Mouse (Mus musculus) midbrain, embryonic 13.5 days (tissue): ENCODE data around the gene March1. TPM values are rescaled to one million over a fixed set of nuclear protein-coding genes. Genes with fewer than 3 reads are reported as not detected.

Experiments
- ATAC-seq: fragments of 200-750 bp; cut with Nextera tagmentation; 2 replicates; pipeline ENCODE4 v1.8.0; 2017; ENCODE audit warnings: mild to moderate bottlenecking, moderate TSS enrichment, moderate library complexity
- H3K27ac ChIP-seq: fragments of 300-500 bp; sonication (generic); 2 replicates; pipeline ENCODE4 v1.5.1; 2015; ENCODE audit warnings: inconsistent platforms, mild to moderate bottlenecking, moderate library complexity
- H3K27me3 ChIP-seq: fragments of 300-500 bp; sonication (generic); 2 replicates; pipeline ENCODE4 v1.6.1; 2015; ENCODE audit warnings: mild to moderate bottlenecking, inconsistent platforms
- H3K36me3 ChIP-seq: fragments of 300-500 bp; sonication (generic); 2 replicates; pipeline ENCODE4 v1.6.1; 2015; ENCODE audit warnings: mild to moderate bottlenecking, inconsistent platforms
- H3K4me1 ChIP-seq: fragments of 300-500 bp; sonication (generic); replicated peaks from 2 replicates; pipeline ENCODE4 v1.6.1; 2015; ENCODE audit warnings: inconsistent platforms
- H3K4me2 ChIP-seq: fragments of 300-500 bp; sonication (generic); replicated peaks from 2 replicates; pipeline ENCODE4 v1.6.1; 2015; ENCODE audit warnings: moderate library complexity, mild to moderate bottlenecking, inconsistent platforms
- H3K4me3 ChIP-seq: fragments of 300-500 bp; sonication (generic); replicated peaks from 2 replicates; pipeline ENCODE4 v1.5.1; 2015; ENCODE audit warnings: mild to moderate bottlenecking, inconsistent platforms
- H3K9ac ChIP-seq: fragments of 300-500 bp; sonication (generic); replicated peaks from 2 replicates; pipeline ENCODE4 v1.6.1; 2015; ENCODE audit warnings: mild to moderate bottlenecking, inconsistent platforms
- H3K9me3 ChIP-seq: fragments of 300-500 bp; sonication (generic); 2 replicates; pipeline ENCODE4 v1.6.1; 2016; ENCODE audit warnings: mild to moderate bottlenecking, inconsistent platforms
- WGBS: fragments of 180-500 bp; shearing (Covaris S2); methylation state at CpG from one replicate; pipeline ENCODE4 v1.1.7; 2015; 5-methylcytosine and 5-hydroxymethylcytosine counted together
- polyA plus RNA-seq: library from polyadenylated mRNA; unstranded; fragments of >200 nt; fragmentation: Nextera tagmentation; extraction: Ambion mirVana; gene quantifications from 2 replicates; pipeline ENCODE4 v1.2.1, GENCODE M21; 2015

Gene March1
- polyA plus RNA-seq, 1 experiment from 2014 or later: 29.7 TPM

- no peaks in the 10 kb centered on the region for H3K36me3 ChIP-seq
- no peak overlapping the region for H3K4me2 ChIP-seq
- ATAC-seq: no peak
- 81% methylated on average over 3 of the region's 3 CpGs for WGBS
- H3K4me3 ChIP-seq: no peak overlapping the region
- no peaks in the 10 kb centered on the region for H3K27me3 ChIP-seq
- no peak overlapping the region for H3K27ac ChIP-seq
- no peaks in the 10 kb centered on the region for H3K9me3 ChIP-seq
- no peak overlapping the region for H3K9ac ChIP-seq
- no peaks in the 10 kb centered on the region for H3K4me1 ChIP-seq
Measured at GRCm38 (mm10) chr8:66339551-66339950, 721.9 kb downstream of the March1 start.

GRCm38 (mm10) chr8:66342928-66343327 lies 725.2 kb downstream of the March1 start:
- no peaks in the 10 kb centered on the region for H3K4me1 ChIP-seq
- ATAC-seq: no peak
- H3K27ac ChIP-seq: no peak overlapping the region
- no peaks in the 10 kb centered on the region for H3K9me3 ChIP-seq
- no peak overlapping the region for H3K9ac ChIP-seq
- H3K4me3 ChIP-seq: no peak overlapping the region
- no peaks in the 10 kb centered on the region for H3K36me3 ChIP-seq
- H3K27me3 ChIP-seq: no peaks in the 10 kb centered on the region
- WGBS: 76% methylated on average over 1 of the region's 1 CpGs
- H3K4me2 ChIP-seq: no peak overlapping the region

- H3K27me3 ChIP-seq: no peaks in the 10 kb centered on the region
Measured at GRCm38 (mm10) chr8:66362882-66363801, 745.4 kb downstream of the March1 start.

GRCm38 (mm10) chr8:66383694-66384373 lies 766.1 kb downstream of the March1 start:
- Histone ChIP-seq H3K4me1 (no peaks in the 10 kb centered on the region), H3K9me3 (no peaks in the 10 kb centered on the region), H3K4me2 (no peak overlapping the region), H3K36me3 (no peaks in the 10 kb centered on the region), H3K9ac (no peak overlapping the region), H3K27me3 (no peaks in the 10 kb centered on the region), H3K27ac (no peak overlapping the region), H3K4me3 (no peak overlapping the region)
- 91% methylated on average over 4 of the region's 4 CpGs for WGBS
- ATAC-seq: no peak

More at GRCm38 (mm10) chr8:66362882-66363801, 745.4 kb downstream of the March1 start:
- Histone ChIP-seq H3K4me3 (no peak overlapping the region), H3K9ac (no peak overlapping the region), H3K27ac (no peak overlapping the region), H3K4me2 (no peak overlapping the region), H3K4me1 (no peaks in the 10 kb centered on the region), H3K36me3 (no peaks in the 10 kb centered on the region), H3K9me3 (no peaks in the 10 kb centered on the region)
- WGBS: 67% methylated on average over 5 of the region's 5 CpGs
- ATAC-seq: no peak

GRCm38 (mm10) chr8:66386008-66386407 lies 768.3 kb downstream of the March1 start:
- H3K36me3 ChIP-seq: no peaks in the 10 kb centered on the region
- no peak for ATAC-seq
- H3K4me2 ChIP-seq: no peak overlapping the region
- no peak overlapping the region for H3K27ac ChIP-seq
- no peaks in the 10 kb centered on the region for H3K27me3 ChIP-seq
- H3K4me3 ChIP-seq: no peak overlapping the region
- no peaks in the 10 kb centered on the region for H3K9me3 ChIP-seq
- no peaks in the 10 kb centered on the region for H3K4me1 ChIP-seq
- H3K9ac ChIP-seq: no peak overlapping the region

GRCm38 (mm10) chr8:66388693-66389092 lies 771.0 kb downstream of the March1 start:
- no peak overlapping the region for H3K4me2 ChIP-seq
- no peak overlapping the region for H3K4me3 ChIP-seq
- WGBS: 79% methylated on average over 2 of the region's 2 CpGs
- no peaks in the 10 kb centered on the region for H3K9me3 ChIP-seq
- no peaks in the 10 kb centered on the region for H3K4me1 ChIP-seq
- no peaks in the 10 kb centered on the region for H3K27me3 ChIP-seq
- no peak overlapping the region for H3K27ac ChIP-seq
- ATAC-seq: no peak
- H3K9ac ChIP-seq: no peak overlapping the region
- no peaks in the 10 kb centered on the region for H3K36me3 ChIP-seq

- H3K9ac ChIP-seq: no peak overlapping the region
- H3K9me3 ChIP-seq: no peaks in the 10 kb centered on the region
- H3K4me2 ChIP-seq: no peak overlapping the region
- no peak overlapping the region for H3K4me3 ChIP-seq
- WGBS: 90% methylated on average over 5 of the region's 5 CpGs
- H3K4me1 ChIP-seq: no peaks in the 10 kb centered on the region
- no peak for ATAC-seq
- no peaks in the 10 kb centered on the region for H3K36me3 ChIP-seq
- no peak overlapping the region for H3K27ac ChIP-seq
- H3K27me3 ChIP-seq: no peaks in the 10 kb centered on the region
Measured at GRCm38 (mm10) chr8:66391554-66391953, 773.9 kb downstream of the March1 start.

- Histone ChIP-seq H3K27ac (no peak overlapping the region), H3K36me3 (no peaks in the 10 kb centered on the region), H3K4me2 (no peak overlapping the region), H3K4me3 (no peak overlapping the region), H3K27me3 (no peaks in the 10 kb centered on the region), H3K9ac (no peak overlapping the region), H3K9me3 (no peaks in the 10 kb centered on the region), H3K4me1 (no peaks in the 10 kb centered on the region)
- ATAC-seq: no peak
Measured at GRCm38 (mm10) chr8:66392900-66393299, 775.2 kb downstream of the March1 start.

GRCm38 (mm10) chr8:66394148-66394547 lies 776.4 kb downstream of the March1 start:
- Histone ChIP-seq H3K4me2 (no peak overlapping the region), H3K4me3 (no peak overlapping the region), H3K27me3 (no peaks in the 10 kb centered on the region), H3K4me1 (no peaks in the 10 kb centered on the region), H3K36me3 (no peaks in the 10 kb centered on the region), H3K27ac (no peak overlapping the region), H3K9me3 (no peaks in the 10 kb centered on the region), H3K9ac (no peak overlapping the region)
- WGBS: 80% methylated on average over 3 of the region's 3 CpGs
- no peak for ATAC-seq

- H3K4me3 ChIP-seq: no peak overlapping the region
- no peaks in the 10 kb centered on the region for H3K27me3 ChIP-seq
- H3K4me2 ChIP-seq: no peak overlapping the region
- no peak for ATAC-seq
- no peaks in the 10 kb centered on the region for H3K9me3 ChIP-seq
- H3K36me3 ChIP-seq: no peaks in the 10 kb centered on the region
- no peaks in the 10 kb centered on the region for H3K4me1 ChIP-seq
- no peak overlapping the region for H3K27ac ChIP-seq
- H3K9ac ChIP-seq: no peak overlapping the region
Measured at GRCm38 (mm10) chr8:66397811-66398210, 780.1 kb downstream of the March1 start.

- H3K4me3 ChIP-seq: no peak overlapping the region
- no peaks in the 10 kb centered on the region for H3K36me3 ChIP-seq
- no peak overlapping the region for H3K4me2 ChIP-seq
- no peaks in the 10 kb centered on the region for H3K27me3 ChIP-seq
- no peaks in the 10 kb centered on the region for H3K4me1 ChIP-seq
- H3K9ac ChIP-seq: no peak overlapping the region
- ATAC-seq: no peak
- no peak overlapping the region for H3K27ac ChIP-seq
- WGBS: 81% methylated on average over 1 of the region's 1 CpGs
- H3K9me3 ChIP-seq: no peaks in the 10 kb centered on the region
Measured at GRCm38 (mm10) chr8:66400050-66400449, 782.4 kb downstream of the March1 start.

GRCm38 (mm10) chr8:66404711-66405414 lies 787.2 kb downstream of the March1 start:
- Histone ChIP-seq H3K9me3 (no peaks in the 10 kb centered on the region), H3K4me2 (no peak overlapping the region), H3K4me3 (no peak overlapping the region), H3K4me1 (no peaks in the 10 kb centered on the region), H3K36me3 (no peaks in the 10 kb centered on the region), H3K27ac (no peak overlapping the region), H3K27me3 (no peaks in the 10 kb centered on the region), H3K9ac (no peak overlapping the region)
- 81% methylated on average over 2 of the region's 2 CpGs for WGBS
- no peak for ATAC-seq
